Mouse (Mus musculus) lung, postnatal 4 days (tissue): ENCODE results near the gene Med12l.
"Not testable (repeated sequence)": the region's sequence is repeated elsewhere in the genome, so short reads cannot be mapped to it uniquely, and the experiment has no call there.

Source experiments
- DNase-seq, 2 experiments: peaks; one replicate each; pipeline ENCODE4 v3.0.0; 2021

Gene Med12l

GRCm38 (mm10) chr3:59022971-59023370 is 17.3 kb downstream of the Med12l start:
- DNase-seq, result no peak

- no peak for DNase-seq
These were observed 19.0 kb downstream of the Med12l start for GRCm38 (mm10) chr3:59024531-59025192.

GRCm38 (mm10) chr3:59025193-59025535 is 19.5 kb downstream of the Med12l start:
- DNase-seq, result no peak

- DNase-seq, result peak; percentile 25 to 36
These were observed 23.1 kb downstream of the Med12l start for GRCm38 (mm10) chr3:59028696-59029095.

- no peak for DNase-seq
These were observed 25.4 kb downstream of the Med12l start for GRCm38 (mm10) chr3:59030986-59031385.

- DNase-seq, result no peak
These were observed 35.9 kb downstream of the Med12l start for GRCm38 (mm10) chr3:59041487-59041886.

GRCm38 (mm10) chr3:59054834-59055535 is 49.4 kb downstream of the Med12l start:
- DNase-seq, result no peak

- DNase-seq, result peak in 1 of 2 experiments; percentile 61
These were observed 53.5 kb downstream of the Med12l start for GRCm38 (mm10) chr3:59059022-59059541.

GRCm38 (mm10) chr3:59060131-59060530 is 54.5 kb downstream of the Med12l start:
- no peak for DNase-seq

- no peak for DNase-seq
These were observed 56.5 kb downstream of the Med12l start for GRCm38 (mm10) chr3:59062141-59062540.

- no peak for DNase-seq
These were observed 57.8 kb downstream of the Med12l start for GRCm38 (mm10) chr3:59063431-59063830.

GRCm38 (mm10) chr3:59065937-59066336 is 60.3 kb downstream of the Med12l start:
- no peak for DNase-seq

GRCm38 (mm10) chr3:59066558-59067294 is 61.1 kb downstream of the Med12l start:
- DNase-seq, result no peak

- not testable (repeated sequence) for DNase-seq
These were observed 63.4 kb downstream of the Med12l start for GRCm38 (mm10) chr3:59069071-59069470.

- DNase-seq, result peak in 1 of 2 experiments; percentile 12
These were observed 71.7 kb downstream of the Med12l start for GRCm38 (mm10) chr3:59077278-59077677.

- no peak for DNase-seq
These were observed 73.0 kb downstream of the Med12l start for GRCm38 (mm10) chr3:59078585-59078984.

- peak in 1 of 2 experiments; percentile 55 for DNase-seq
These were observed 73.7 kb downstream of the Med12l start for GRCm38 (mm10) chr3:59079327-59079726.

- no peak for DNase-seq
These were observed 74.8 kb downstream of the Med12l start for GRCm38 (mm10) chr3:59080293-59080916.

GRCm38 (mm10) chr3:59080919-59081318 is 75.3 kb downstream of the Med12l start:
- peak; percentile 53 to 60 for DNase-seq

GRCm38 (mm10) chr3:59092702-59093101 is 87.1 kb downstream of the Med12l start:
- DNase-seq, result no peak

- no peak for DNase-seq
These were observed 91.8 kb downstream of the Med12l start for GRCm38 (mm10) chr3:59097421-59097820.

GRCm38 (mm10) chr3:59098540-59098939 is 92.9 kb downstream of the Med12l start:
- DNase-seq, result no peak
